Mouse (Mus musculus) naive thymus-derived CD4-positive, alpha-beta T cell, adult 2 months (primary cell): Measurements from ENCODE around the gene Tlr2.
A peak's percentile ranks its signal among the peaks of the same experiment; 100 is the strongest.
"Not testable (repeated sequence)": the region's sequence is repeated elsewhere in the genome, so short reads cannot be mapped to it uniquely, and the experiment has no call there.

ENCODE experiments used
- DNase-seq: peaks from one replicate; pipeline ENCODE4 v3.0.0-alpha.2; 2011; ENCODE audit warnings: low read depth

Gene Tlr2

GRCm38 (mm10) chr3:83841095-83841850 is at the start of gene Tlr2:
TSS of gene Tlr2 (minus strand) at chr3:83841767.
- DNase-seq, result peak; percentile 62

- no peak for DNase-seq
Observed at GRCm38 (mm10) chr3:83885163-83885562, 43.6 kb upstream of the Tlr2 start.

GRCm38 (mm10) chr3:83879261-83880050 is 37.9 kb upstream of the Tlr2 start:
- DNase-seq, result not testable (repeated sequence)

GRCm38 (mm10) chr3:83878801-83879200 is 37.2 kb upstream of the Tlr2 start:
- no peak for DNase-seq

- DNase-seq, result no peak
Observed at GRCm38 (mm10) chr3:83876299-83876698, 34.7 kb upstream of the Tlr2 start.

- DNase-seq, result not testable (repeated sequence)
Observed at GRCm38 (mm10) chr3:83875078-83875477, 33.5 kb upstream of the Tlr2 start.

- not testable (repeated sequence) for DNase-seq
Observed at GRCm38 (mm10) chr3:83872853-83873252, 31.3 kb upstream of the Tlr2 start.

- DNase-seq, result not testable (repeated sequence)
Observed at GRCm38 (mm10) chr3:83871962-83872361, 30.4 kb upstream of the Tlr2 start.

- not testable (repeated sequence) for DNase-seq
Observed at GRCm38 (mm10) chr3:83871559-83871958, 30.0 kb upstream of the Tlr2 start.

GRCm38 (mm10) chr3:83869776-83870175 is 28.2 kb upstream of the Tlr2 start:
- DNase-seq, result no peak

- not testable (repeated sequence) for DNase-seq
Observed at GRCm38 (mm10) chr3:83867026-83867425, 25.5 kb upstream of the Tlr2 start.

- DNase-seq, result no peak
Observed at GRCm38 (mm10) chr3:83865216-83865615, 23.6 kb upstream of the Tlr2 start.

GRCm38 (mm10) chr3:83864064-83864548 is 22.5 kb upstream of the Tlr2 start:
- DNase-seq, result no peak

GRCm38 (mm10) chr3:83862956-83863355 is 21.4 kb upstream of the Tlr2 start:
- DNase-seq, result peak; percentile 35

- no peak for DNase-seq
Observed at GRCm38 (mm10) chr3:83859595-83859994, 18.0 kb upstream of the Tlr2 start.

- no peak for DNase-seq
Observed at GRCm38 (mm10) chr3:83859071-83859470, 17.5 kb upstream of the Tlr2 start.

GRCm38 (mm10) chr3:83857621-83858020 is 16.1 kb upstream of the Tlr2 start:
- no peak for DNase-seq

GRCm38 (mm10) chr3:83855643-83856042 is 14.1 kb upstream of the Tlr2 start:
- DNase-seq, result no peak

GRCm38 (mm10) chr3:83849341-83849740 is 7.8 kb upstream of the Tlr2 start:
- no peak for DNase-seq

GRCm38 (mm10) chr3:83844766-83845520 is 3.4 kb upstream of the Tlr2 start:
- no peak for DNase-seq

GRCm38 (mm10) chr3:83839477-83839876 is 2.1 kb downstream of the Tlr2 start:
- DNase-seq, result no peak

- no peak for DNase-seq
Observed at GRCm38 (mm10) chr3:83836685-83837084, 4.9 kb downstream of the Tlr2 start.
